Mouse (Mus musculus) heart, adult 11 months (tissue): ENCODE results near the gene Ebf1.

Experiments
- DNase-seq: peaks from one replicate; pipeline ENCODE4 v3.0.0; 2022

Ebf1 gene

GRCm38 (mm10) chr11:44854496-44854895, 237.4 kb downstream of the Ebf1 start:
- DNase-seq = peak; percentile 86

- peak; percentile 12 for DNase-seq
Measured at GRCm38 (mm10) chr11:44861108-44861507, 244.0 kb downstream of the Ebf1 start.

GRCm38 (mm10) chr11:44863910-44864309, 246.8 kb downstream of the Ebf1 start:
- no peak for DNase-seq

GRCm38 (mm10) chr11:44866476-44867149, 249.5 kb downstream of the Ebf1 start:
- DNase-seq = peak; percentile 94

- peak; percentile 87 for DNase-seq
Measured at GRCm38 (mm10) chr11:44867433-44867832, 250.3 kb downstream of the Ebf1 start.

GRCm38 (mm10) chr11:44873876-44874275, 256.8 kb downstream of the Ebf1 start:
- peak; percentile 70 for DNase-seq

- peak; percentile 52 for DNase-seq
Measured at GRCm38 (mm10) chr11:44875171-44875570, 258.1 kb downstream of the Ebf1 start.

- DNase-seq = peak; percentile 64
Measured at GRCm38 (mm10) chr11:44881056-44881683, 264.1 kb downstream of the Ebf1 start.

GRCm38 (mm10) chr11:44882476-44882970, 265.4 kb downstream of the Ebf1 start:
- no peak for DNase-seq

- peak; percentile 35 for DNase-seq
Measured at GRCm38 (mm10) chr11:44884337-44884736, 267.2 kb downstream of the Ebf1 start.

GRCm38 (mm10) chr11:44886897-44887296, 269.8 kb downstream of the Ebf1 start:
- no peak for DNase-seq

GRCm38 (mm10) chr11:44887691-44888090, 270.6 kb downstream of the Ebf1 start:
- peak; percentile 84 for DNase-seq

- DNase-seq = no peak
Measured at GRCm38 (mm10) chr11:44888390-44888789, 271.3 kb downstream of the Ebf1 start.

- DNase-seq = peak; percentile 94
Measured at GRCm38 (mm10) chr11:44892814-44893521, 275.9 kb downstream of the Ebf1 start.

GRCm38 (mm10) chr11:44893986-44894385, 276.9 kb downstream of the Ebf1 start:
- peak; percentile 90 for DNase-seq

- peak; percentile 80 for DNase-seq
Measured at GRCm38 (mm10) chr11:44894798-44895197, 277.7 kb downstream of the Ebf1 start.

- peak; percentile 58 for DNase-seq
Measured at GRCm38 (mm10) chr11:44895893-44896292, 278.8 kb downstream of the Ebf1 start.

GRCm38 (mm10) chr11:44897140-44897665, 280.1 kb downstream of the Ebf1 start:
- DNase-seq = peak; percentile 98

GRCm38 (mm10) chr11:44899554-44899953, 282.4 kb downstream of the Ebf1 start:
- no peak for DNase-seq

GRCm38 (mm10) chr11:44899965-44900364, 282.8 kb downstream of the Ebf1 start:
- DNase-seq = peak; percentile 21

- DNase-seq = peak; percentile 55
Measured at GRCm38 (mm10) chr11:44900496-44900895, 283.4 kb downstream of the Ebf1 start.

- DNase-seq = no peak
Measured at GRCm38 (mm10) chr11:44901715-44902114, 284.6 kb downstream of the Ebf1 start.

GRCm38 (mm10) chr11:44902165-44902564, 285.0 kb downstream of the Ebf1 start:
- peak; percentile 88 for DNase-seq
